Mouse (Mus musculus): ENCODE data around the gene Gpank1.

Gpank1 gene

DNA sequence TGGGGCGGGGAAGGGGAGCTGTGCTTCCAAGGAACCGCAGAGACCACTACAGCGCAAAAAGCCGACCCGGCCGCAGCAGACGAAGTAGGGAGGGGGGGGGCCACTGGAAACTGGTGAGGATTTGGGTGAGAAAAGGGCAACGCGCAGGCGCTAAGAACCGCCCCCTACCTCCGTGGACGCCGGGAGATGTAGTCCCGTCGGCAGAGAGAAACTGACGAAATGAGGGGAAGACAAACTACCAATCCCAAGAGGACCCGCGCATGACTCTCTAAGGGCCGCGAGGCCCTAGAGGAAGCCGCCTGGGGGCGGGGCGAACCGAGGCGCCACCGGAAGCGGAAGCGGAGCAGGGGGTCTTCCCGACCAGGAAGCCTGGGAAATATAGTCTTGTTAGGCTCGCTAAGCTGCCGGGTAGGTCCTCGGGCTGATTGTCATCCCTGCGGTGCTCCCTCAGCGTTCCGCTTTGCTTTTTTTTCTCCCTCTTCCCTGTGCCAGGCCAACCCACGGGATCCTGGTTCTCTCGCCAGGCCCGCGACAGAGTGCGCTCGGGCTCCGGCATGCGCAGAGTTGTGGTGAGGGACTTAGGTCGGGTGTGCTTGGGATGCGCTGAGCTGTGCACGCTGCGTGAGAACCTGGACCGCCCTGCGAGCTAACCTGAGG lies at the start of gene Gpank1:
Gene Gpank1, plus strand, starts transcription at position 313 of the 657 bp plus-strand sequence.
- in situ Hi-C loops (cut with MboI, MseI), result loop anchor here (5.0 kb wide), 1 partner anchor 69 kb away; no protein-coding TSS in a partner anchor

DNA sequence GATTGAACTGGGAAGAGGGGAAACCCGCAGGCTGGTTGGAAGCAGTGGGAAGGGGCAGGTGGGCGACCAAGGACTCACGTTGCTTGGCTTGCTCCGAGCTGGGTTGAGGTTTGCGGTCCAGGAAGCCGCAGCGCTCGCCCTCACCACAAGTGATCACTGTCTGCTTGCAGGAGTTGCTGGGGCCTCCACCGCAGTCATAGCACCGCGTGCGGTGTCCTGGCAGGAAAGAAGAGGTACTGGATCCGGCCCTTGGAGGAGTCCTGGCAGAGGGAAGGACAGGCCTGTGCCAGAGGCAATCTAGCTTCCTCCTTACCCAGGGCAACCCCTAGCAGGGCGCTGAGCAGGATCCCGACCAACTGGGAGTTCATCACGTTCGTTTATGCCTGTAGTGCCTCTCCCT lies 47.2 kb upstream of the Gpank1 start:
- in situ Hi-C loops (cut with MboI, MseI), result no loop called here

DNA sequence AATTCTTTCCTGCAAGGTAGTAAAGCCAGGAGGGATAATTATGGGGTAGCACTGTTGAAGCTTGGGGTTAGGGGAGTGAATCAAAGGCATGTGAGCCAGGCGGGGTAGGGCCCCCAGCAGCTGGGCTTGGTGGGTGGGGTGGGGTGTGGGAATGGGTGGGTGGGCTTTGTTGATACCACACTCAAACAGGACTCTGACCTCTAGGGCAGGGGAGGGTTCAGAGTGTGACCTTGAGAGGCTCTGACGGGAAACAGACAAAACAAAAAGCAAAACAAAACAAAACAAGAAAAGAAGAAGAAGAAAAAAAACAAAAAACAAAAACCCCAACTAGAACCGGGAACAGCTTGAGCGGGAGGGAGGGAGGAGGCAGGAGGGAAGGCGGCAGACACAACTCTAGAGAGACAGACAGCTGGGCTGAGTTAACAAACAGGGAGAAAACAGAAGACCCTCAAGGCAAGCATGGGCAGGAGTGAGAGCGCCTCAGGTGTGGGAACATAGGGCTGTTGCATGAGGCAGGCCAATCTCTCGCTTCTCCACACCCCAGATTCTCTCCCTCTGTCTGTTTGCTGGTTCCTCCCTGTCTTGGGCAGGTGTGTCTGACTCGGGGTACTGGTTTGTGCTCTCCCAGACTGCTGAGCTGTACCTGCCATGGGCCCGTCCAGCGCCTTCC lies 44.6 kb upstream of the Gpank1 start, which contains the start of gene Ly6g6e:
Gene Ly6g6e, plus strand, starts transcription at position 396 of the 670 bp plus-strand sequence.
- in situ Hi-C loops (cut with MboI, MseI), result no loop called here

DNA sequence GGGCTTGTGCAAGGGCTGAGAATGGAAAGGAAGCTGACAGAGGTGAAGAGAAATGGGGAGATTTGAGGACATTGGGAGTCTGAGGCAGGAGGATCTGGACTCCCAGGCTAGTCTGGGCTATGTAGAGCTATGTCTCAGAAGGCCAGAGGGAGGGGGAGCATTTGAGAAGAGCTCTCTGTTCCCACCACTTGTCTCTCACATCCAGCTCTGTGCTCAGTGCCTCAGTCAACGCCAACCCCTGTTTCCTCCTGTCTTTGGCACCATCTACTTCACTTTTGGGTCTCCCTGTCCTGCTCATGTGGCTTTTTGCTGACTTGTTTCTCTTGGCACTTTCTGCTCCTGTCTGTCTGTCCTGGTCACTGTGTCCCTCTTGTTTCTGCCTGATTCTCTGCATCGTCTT lies 44.0 kb upstream of the Gpank1 start:
- in situ Hi-C loops (cut with MboI, MseI), result no loop called here

DNA sequence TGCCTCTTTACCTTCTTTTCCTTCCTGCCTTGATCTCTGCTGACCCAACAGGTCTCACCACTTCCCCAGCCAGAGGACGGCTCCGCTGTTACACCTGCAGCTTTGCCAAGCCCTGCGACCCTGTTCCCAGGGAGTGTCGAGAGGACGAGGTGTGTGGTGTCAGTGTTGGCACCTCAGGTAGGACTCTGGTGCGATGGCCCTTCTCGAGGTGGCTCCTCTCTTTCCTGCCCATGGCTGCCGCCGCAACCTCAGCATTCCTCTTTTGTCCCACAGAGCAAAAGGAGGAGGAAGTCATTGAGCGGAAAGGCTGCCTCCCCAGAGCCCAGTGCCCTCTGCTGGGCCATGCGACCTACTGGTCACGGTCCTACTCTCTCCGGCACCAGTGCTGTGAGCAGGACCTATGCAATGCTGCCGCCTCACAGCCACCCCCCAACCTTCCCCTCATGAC lies 43.4 kb upstream of the Gpank1 start, which contains the start of gene Ly6g6d:
Gene Ly6g6d, minus strand, starts transcription at position 280 of the 448 bp plus-strand sequence.
- in situ Hi-C loops (cut with MboI, MseI), result no loop called here

DNA sequence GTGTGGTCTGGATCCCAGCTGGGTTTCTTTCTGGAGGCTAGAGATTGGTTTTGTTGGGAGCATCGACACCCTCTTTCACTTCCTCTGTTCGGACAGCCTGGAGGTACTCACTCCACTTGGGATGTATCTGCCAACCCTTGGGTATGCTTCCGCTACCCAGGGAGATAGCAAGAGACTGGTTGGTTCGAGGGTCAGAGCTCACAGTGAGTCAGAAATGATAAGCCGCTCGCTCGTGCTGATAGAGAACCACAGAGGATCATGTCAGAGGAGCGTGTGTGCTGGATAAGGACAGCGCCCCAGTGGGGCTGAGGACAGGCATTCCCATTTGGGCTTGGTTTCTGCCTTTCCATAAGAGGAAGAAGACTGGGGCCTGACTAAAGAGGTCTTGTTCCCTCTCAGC lies 41.5 kb upstream of the Gpank1 start:
- in situ Hi-C loops (cut with MboI, MseI), result no loop called here

DNA sequence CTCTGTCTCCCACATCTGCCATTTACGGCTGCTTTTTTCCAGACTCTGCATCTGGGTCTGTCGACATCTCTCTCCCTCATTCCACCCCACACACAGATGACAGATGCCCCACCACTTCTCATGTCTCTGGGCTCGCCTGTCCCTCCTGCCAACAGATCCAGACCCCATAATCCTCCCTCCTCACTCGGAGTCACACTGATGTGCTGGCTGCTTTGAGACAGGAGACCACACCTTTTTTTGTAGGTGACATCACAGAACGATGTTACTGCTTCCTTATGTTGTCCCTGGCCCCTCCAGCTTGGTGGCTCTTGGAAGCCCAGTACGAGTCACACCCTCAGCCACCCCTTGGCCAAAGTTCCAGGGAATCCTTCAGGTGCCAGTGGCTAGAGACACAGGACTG lies 41.0 kb upstream of the Gpank1 start:
- in situ Hi-C loops (cut with MboI, MseI), result no loop called here

DNA sequence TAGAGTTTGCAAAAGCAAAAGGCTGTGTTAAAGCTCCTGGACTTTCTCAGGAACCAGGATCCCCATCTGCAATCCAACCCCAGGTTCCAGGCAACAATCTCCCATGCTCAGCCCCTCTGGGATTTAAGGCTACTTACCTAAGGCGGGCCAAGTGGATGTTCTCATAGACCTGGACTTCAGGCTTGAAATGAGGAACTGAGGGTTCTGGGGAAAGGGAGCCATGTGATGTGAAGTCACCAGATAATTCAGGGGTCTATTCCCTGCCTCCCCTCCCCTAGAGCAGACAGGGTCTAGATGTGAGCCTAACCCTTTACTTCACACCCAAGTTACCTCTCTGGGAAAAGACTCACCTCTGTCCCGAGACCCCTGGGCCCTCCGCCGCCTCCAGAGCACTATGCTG lies 40.5 kb upstream of the Gpank1 start:
- in situ Hi-C loops (cut with MboI, MseI), result no loop called here

DNA sequence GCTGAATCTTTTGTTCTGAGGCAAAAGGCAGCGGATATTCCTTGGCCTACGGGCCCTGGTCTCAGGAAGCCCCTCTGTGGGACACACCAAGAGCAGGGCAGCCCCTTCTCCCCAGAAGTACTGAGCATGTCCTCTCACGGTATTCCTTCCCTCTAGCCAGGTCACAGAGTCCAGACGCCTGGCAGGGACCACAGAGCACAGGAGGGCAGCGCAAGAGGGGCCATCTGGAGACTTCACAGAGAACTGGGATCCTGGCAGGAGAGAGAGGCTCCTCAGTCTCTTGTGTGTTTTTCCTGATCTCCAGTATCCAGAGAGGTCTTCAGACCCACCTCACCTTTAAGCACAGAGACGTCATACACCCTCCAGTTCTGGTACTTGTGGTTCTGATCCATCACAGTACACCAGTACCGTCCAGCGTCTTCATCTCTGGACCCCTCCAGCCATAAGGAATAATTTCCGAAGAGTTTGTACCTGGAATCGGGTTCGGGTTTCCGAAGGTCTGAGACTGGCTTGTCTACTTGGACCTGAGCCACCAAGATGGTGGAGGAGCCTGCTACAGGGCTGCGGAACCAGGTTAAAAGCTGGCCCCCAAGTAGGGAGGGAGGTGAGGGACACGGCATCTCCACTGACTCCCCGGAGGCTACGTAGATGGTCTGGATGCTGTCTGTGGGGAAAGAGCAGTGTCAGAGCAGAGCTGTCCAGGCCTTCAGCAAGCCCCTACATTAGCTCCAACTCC lies 38.2 kb upstream of the Gpank1 start:
- in situ Hi-C loops (cut with MboI, MseI), result no loop called here

DNA sequence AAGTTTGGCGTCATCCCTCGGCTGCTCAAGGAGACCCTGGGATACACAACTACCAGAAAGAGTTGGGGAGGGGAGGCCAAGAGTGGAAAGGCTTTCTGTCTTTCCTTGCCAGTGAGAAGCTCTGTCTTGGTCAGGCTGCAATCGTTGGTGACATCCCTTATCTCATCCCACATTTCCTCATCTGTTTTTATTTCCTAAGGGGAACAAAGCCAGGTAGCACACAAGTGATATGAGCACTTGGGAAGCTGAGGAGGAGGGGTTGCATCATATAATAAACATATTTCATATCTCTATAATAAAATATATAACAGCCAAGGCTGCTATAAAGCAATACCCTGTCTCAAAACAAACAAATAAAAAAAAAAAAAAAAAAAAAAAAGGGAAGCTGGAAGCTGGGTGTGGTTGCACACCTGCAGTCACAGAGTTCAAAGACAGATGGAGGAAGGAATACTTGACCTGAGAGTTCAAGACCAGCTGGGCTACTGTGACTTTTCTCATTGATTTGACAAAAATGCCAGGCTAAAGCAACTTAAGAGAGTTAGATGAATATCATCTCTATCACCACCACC lies 37.2 kb upstream of the Gpank1 start:
- in situ Hi-C loops (cut with MboI, MseI), result no loop called here

DNA sequence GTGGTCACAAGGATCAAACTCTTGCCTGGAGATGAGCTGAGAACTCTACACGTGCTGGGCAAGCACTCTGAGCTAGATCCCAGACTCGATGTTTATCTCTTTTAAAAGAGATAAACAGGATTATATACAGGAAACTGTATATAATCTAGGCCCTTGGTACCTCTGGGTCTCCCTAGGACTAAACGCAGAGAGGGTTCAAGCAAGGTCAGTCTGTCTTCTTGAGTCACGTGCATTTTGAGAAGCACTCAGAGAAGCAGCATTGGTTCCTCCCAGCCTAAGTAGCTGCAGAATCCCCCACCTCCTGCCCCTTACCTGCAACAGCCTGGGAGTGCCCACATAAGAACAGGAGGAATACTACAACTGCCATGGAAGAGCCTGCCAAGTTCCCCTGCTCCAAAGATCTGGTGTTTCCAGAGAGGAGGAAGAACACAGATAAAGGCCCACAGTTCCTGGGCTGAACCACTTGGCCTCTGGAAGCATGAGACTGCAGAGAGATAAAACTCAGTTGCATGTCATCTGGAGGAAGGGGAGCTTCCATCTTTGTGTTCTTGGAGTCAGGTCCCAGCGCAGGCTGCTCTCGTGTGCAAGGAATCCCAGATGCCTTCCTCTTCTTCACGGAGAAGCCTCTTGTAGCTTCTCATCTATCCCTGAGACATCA lies 35.9 kb upstream of the Gpank1 start, which contains the start of gene Ly6g6f:
Gene Ly6g6f, minus strand, starts transcription at position 403 of the 658 bp plus-strand sequence.
- in situ Hi-C loops (cut with MboI, MseI), result no loop called here

DNA sequence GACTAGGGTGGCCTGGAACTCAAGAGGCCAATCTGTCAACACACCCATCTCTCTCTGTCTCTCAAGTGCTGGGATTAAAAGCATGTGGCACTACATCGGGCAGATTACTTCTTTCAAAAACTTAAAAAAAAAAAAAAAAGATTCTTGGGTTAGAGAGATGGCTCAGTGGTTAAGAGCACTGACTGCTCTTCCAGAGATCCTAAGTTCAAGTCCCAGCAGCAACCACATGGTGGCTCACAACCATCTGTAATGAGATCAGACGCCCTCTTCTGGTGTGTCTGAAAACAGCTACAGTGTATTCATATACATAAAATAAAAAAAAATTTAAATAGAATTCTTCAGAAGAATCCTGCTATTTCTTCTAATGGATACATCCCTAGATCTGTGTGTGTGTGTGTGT lies 33.1 kb upstream of the Gpank1 start:
- in situ Hi-C loops (cut with MboI, MseI), result no loop called here

DNA sequence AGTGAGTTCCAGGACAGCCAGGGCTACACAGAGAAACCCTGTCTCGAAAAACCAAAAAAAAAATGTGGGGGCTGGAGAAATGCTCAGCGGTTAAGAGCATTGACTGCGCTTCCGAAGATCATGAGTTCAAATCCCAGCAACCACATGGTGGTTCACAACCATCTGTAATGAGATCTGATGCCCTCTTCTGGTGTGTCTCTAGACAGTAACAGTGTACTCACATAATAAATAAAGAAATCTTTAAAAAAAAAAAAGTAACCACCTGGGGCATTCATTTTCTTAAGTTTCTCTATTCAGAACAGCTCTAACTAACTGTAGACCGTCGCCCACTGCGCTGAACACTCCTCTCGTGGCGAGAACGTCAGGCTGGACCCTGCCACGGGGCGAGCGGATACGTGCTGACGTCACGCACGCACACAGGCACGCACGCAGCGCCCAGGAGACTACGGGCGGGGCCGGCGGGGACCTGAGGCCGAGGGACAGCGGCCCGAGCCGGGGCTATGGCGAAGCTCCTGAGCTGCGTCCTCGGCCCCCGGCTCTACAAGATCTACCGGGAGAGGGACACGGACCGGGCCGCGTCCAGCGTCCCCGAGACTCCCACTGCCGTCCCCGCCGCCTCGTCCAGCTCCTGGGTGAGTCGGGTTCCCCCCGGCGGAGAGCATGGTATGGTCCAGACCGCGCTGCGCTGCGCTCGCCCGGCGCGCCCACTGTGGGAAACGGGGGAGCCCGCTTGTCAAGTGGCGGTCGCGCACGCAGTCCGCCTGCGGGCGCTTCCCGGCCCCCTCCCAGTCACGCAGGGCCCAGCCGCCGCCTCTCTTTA lies 32.2 kb upstream of the Gpank1 start, which contains the start of gene Abhd16a:
Gene Abhd16a, plus strand, starts transcription at position 439 of the 820 bp plus-strand sequence.
- in situ Hi-C loops (cut with MboI, MseI), result no loop called here

DNA sequence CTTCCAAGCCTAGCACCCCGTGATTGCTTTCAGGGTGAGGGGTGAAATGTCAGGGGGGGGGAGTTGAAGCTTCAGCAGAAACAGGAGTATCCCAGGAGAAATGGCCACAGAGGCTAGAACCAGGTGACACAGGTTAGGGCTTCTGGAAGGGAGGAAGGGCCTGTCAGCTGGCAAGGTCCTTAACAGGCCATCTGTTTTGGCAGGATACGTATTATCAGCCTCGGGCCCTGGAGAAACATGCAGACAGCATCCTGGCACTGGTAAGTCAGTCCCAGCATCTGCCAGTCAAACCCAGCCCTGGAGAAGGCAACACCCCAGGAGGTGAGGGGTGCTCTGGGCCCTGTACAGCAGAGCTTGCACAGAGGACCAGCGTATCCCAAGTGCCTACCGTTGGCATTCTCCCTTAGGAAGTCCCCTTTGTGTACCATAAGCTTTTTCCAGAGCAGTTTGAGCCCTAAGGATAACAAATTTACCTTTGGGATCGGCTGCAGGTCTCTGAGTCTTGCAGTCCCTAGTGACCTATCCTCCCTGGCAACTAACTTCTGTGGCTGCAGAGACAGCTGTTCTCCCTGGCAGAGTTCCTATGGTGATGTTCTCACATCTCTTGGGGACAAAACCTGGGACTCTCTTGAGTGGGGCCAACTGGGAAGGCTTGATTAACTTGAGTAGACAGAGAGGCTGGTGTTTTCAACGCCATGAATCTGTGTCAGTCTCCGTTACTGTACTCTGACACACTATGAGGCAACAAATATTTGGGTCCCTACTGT lies 30.9 kb upstream of the Gpank1 start:
- in situ Hi-C loops (cut with MboI, MseI), result no loop called here

DNA sequence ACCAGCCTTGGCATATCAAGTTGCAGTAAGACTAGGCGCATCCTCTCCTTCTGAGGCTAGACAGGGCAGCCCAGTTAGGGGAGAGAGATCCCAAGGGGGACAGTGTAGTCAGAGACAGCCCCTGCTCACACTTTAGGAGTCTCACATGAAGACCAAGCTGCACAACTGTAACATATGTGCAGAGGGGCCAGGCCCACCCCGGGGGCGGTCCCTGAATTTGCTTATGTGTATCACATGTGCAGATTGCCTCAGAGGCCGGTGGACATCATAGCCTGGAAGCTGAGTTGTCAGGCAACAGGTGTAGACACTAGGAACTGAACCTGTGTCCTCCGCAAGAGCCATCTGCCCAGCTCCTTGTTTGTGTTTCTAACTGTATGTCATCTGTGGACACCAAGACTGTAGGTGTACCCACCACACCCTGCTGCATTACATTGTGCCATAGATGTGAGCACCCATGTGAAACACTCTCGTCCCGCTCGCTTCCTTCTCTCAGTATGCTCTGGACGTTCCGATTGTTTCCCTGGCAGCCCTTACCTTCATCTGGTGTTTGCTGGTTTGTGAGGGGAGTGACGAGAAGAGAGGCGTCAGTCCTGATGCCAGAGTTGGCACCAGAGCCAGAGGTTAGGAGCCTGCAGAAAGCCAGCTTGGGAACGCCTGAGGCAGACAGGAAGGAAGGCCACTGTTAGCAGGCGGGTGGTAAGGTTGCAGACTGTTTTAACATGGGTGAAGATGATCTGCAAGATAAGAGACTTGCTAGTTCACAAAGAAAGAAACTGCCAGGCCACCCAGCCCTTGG lies 28.7 kb upstream of the Gpank1 start:
- in situ Hi-C loops (cut with MboI, MseI), result no loop called here

DNA sequence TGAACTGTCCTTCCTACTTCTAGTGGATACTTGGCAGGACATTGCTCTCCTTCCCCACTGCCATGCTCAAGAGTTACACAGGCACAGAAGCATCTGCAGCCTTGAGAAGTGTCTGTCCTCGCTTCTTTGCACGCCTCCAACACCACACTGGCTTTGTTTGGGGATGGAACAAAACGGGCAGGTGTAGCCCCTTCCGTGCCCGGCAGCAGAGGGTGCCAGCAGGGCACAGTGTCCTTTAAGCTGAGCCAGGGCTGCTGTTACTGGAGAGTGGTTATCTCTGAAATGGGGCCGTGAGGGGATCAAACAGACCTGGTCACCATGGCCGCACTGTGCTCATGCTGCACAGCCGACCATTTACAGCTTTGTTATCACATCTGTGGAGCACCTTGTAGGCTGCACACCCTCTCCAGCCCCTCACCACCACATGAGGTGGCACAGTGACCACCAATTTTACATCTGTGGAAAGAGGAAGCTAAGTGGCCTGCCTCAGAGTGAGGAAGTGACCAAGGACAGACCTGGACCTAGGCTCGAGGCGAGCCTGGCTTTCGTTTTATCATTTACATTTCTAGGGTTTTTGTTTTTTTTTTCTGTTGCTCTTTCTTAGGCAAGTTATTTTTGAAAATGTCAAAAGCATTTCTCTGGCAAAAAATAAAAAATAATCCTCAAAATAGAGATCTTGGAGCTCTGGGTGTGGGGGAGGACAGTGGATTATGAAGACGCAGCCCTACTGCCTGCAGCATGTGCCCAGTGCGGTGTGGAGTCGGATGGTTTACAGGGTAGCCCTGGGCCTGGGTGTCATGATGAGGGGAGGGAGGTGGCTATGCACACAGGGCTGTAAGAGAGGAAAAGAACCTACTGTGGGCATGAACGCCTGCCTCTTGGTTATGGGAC lies 26.5 kb upstream of the Gpank1 start:
- in situ Hi-C loops (cut with MboI, MseI), result no loop called here

DNA sequence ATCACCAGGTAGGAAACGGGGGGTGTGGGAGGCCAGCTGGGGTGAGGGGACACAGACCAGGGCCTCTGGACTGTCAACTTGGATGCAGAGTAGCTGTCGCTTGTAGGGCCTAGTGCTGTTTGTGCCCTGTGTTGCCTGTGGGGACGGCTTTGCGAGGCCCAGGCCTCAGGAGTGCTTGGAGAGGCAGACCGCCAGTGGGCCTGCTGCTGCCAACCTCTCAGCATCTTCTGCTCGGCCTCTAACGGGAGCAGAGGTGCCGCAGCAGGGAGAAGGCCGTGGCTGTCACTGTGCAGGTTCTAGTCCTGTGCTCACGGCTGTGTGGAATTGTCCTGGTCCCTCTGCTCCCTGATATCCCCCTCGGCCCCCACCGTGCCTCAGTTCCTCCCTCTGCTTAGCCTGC lies 24.7 kb upstream of the Gpank1 start:
- in situ Hi-C loops (cut with MboI, MseI), result no loop called here

DNA sequence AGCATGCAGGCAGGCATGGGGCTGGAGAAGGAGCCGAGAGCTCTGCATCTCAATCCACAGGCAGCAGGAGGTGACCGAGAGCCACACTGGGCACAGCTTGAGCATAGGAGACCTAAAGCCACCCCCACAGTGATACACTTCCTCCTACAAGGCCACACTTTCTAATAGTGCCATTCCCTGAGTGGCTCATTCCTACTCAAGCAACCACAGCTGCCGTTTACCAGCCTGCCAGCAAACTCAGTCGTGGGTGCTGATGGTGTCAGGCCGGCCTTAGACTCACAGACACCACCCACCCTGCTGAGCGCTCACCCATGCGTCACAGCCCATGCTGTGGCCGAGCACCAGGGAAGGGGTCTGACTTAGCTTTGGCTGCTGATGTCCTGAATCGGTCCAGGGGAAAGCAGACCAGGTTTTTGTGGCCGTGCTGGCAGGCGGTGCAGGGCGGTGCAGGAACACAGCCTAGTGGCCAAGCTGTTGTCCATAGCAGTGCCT lies 24.0 kb upstream of the Gpank1 start:
- in situ Hi-C loops (cut with MboI, MseI), result no loop called here

Measured in regulatory T cell (primary cell).